Mouse (Mus musculus) adrenal gland (tissue): Measurements from ENCODE around the gene Ap2b1.

Source experiments
- intact Hi-C: fragments of 180-260 bp; cut with DNase I; formaldehyde crosslinking; loops from one replicate; pipeline ENCODE4 v1.15.1; 2025

The Ap2b1 gene

GRCm38 (mm10) chr11:83299724-83300123, 900 bp downstream of the Ap2b1 start:
- intact Hi-C loops: no loop called here

GRCm38 (mm10) chr11:83301431-83301831, 2.6 kb downstream of the Ap2b1 start:
- intact Hi-C loops: no loop called here

GRCm38 (mm10) chr11:83302124-83302523, 3.3 kb downstream of the Ap2b1 start:
- intact Hi-C loops: no loop called here

GRCm38 (mm10) chr11:83302526-83303251, 3.9 kb downstream of the Ap2b1 start, which contains the start of gene Pex12:
Gene Pex12, minus strand, starts transcription at chr11:83302586.
- intact Hi-C loops: no loop called here

- intact Hi-C loops: no loop called here
These were observed 4.9 kb downstream of the Ap2b1 start for GRCm38 (mm10) chr11:83303751-83304150.

GRCm38 (mm10) chr11:83304485-83304884, 5.7 kb downstream of the Ap2b1 start:
- intact Hi-C loops: no loop called here

GRCm38 (mm10) chr11:83306700-83307253, 8.0 kb downstream of the Ap2b1 start:
- intact Hi-C loops: no loop called here

GRCm38 (mm10) chr11:83312471-83312870, 13.6 kb downstream of the Ap2b1 start:
- intact Hi-C loops: no loop called here

GRCm38 (mm10) chr11:83319048-83319447, 20.2 kb downstream of the Ap2b1 start:
- intact Hi-C loops: no loop called here

- intact Hi-C loops: loop anchor here (2.0 kb wide), 1 partner anchor 98 kb away; no protein-coding TSS in a partner anchor
These were observed 27.9 kb downstream of the Ap2b1 start for GRCm38 (mm10) chr11:83326692-83327091.

- intact Hi-C loops: loop anchor here (2.0 kb wide), 1 partner anchor 97 kb away; no protein-coding TSS in a partner anchor
These were observed 28.6 kb downstream of the Ap2b1 start for GRCm38 (mm10) chr11:83327427-83327826.

- intact Hi-C loops: no loop called here
These were observed 37.0 kb downstream of the Ap2b1 start for GRCm38 (mm10) chr11:83335826-83336225.

- intact Hi-C loops: loop anchor here (10.0 kb wide), 2 partner anchors 165 to 425 kb away; no protein-coding TSS in a partner anchor
These were observed 40.9 kb downstream of the Ap2b1 start for GRCm38 (mm10) chr11:83339705-83340104.

GRCm38 (mm10) chr11:83341716-83342245, 43.0 kb downstream of the Ap2b1 start:
- intact Hi-C loops: loop anchor here (10.0 kb wide), 2 partner anchors 163 to 423 kb away; no protein-coding TSS in a partner anchor

GRCm38 (mm10) chr11:83355428-83355827, 56.6 kb downstream of the Ap2b1 start:
- intact Hi-C loops: no loop called here

- intact Hi-C loops: loop anchor here (2.0 kb wide), 1 partner anchor 69 kb away; no protein-coding TSS in a partner anchor
These were observed 58.6 kb downstream of the Ap2b1 start for GRCm38 (mm10) chr11:83357421-83357820.

- intact Hi-C loops: no loop called here
These were observed 65.8 kb downstream of the Ap2b1 start for GRCm38 (mm10) chr11:83364656-83365055.

GRCm38 (mm10) chr11:83371267-83371666, 72.4 kb downstream of the Ap2b1 start:
- intact Hi-C loops: no loop called here

- intact Hi-C loops: no loop called here
These were observed 81.0 kb downstream of the Ap2b1 start for GRCm38 (mm10) chr11:83379745-83380341.

- intact Hi-C loops: no loop called here
These were observed 84.2 kb downstream of the Ap2b1 start for GRCm38 (mm10) chr11:83382876-83383531.

- intact Hi-C loops: no loop called here
These were observed 84.7 kb downstream of the Ap2b1 start for GRCm38 (mm10) chr11:83383532-83383887.
